Mouse (Mus musculus): ENCODE measurements at regions not wholly inside any gene's neighbourhood (a gene's known extent, or its start where the extent isn't known, plus 50 kb on each side); places are given as distances from the start of the nearest gene placed in this dataset.

- Histone ChIP-seq H3K4me1 (ENCODE audit: control insufficient read depth, insufficient read depth, low read length) (no peaks in the 10 kb centered on the region), H3K9ac (ENCODE audit: low read depth, low read length) (no peak overlapping the region), H3K36me3 (ENCODE audit: control insufficient read depth, insufficient read depth, low read length) (no peaks in the 10 kb centered on the region), H3K4me3 (ENCODE audit: low read depth, low read length) (no peak overlapping the region), H3K27me3 (replicated peaks; ENCODE audit: control insufficient read depth, insufficient read depth, low read length) (no peaks in the 10 kb centered on the region), H3K4me2 (ENCODE audit: low read depth, low read length) (no peak overlapping the region), H3K9me3 (ENCODE audit: control insufficient read depth, low read length) (no peaks in the 10 kb centered on the region), H3K27ac (replicated peaks; ENCODE audit: low read depth, low read length) (no peak overlapping the region)
- DNase-seq (ENCODE audit: low spot score) (no peak), ATAC-seq (ENCODE audit: low read depth) (no peak)
- WGBS, result 44% methylated on average over 3 of the region's 3 CpGs
Measured at GRCm38 (mm10) chr8:33078125-33078524, 350.4 kb upstream of the 5930422O12Rik start.

- H3K4me2 ChIP-seq (ENCODE audit: low read depth, low read length), result no peak overlapping the region
- no peaks in the 10 kb centered on the region for H3K4me1 ChIP-seq (ENCODE audit: control insufficient read depth, insufficient read depth, low read length)
- no peak for DNase-seq (ENCODE audit: low spot score)
- no peaks in the 10 kb centered on the region for H3K9me3 ChIP-seq (ENCODE audit: control insufficient read depth, low read length)
- H3K4me3 ChIP-seq (ENCODE audit: low read depth, low read length), result no peak overlapping the region
- no peak overlapping the region for H3K9ac ChIP-seq (ENCODE audit: low read depth, low read length)
- no peak overlapping the region for H3K27ac ChIP-seq (replicated peaks; ENCODE audit: low read depth, low read length)
- ATAC-seq (ENCODE audit: low read depth), result no peak
- WGBS, result 81% methylated on average over 12 of the region's 12 CpGs
- H3K36me3 ChIP-seq (ENCODE audit: control insufficient read depth, insufficient read depth, low read length), result no peaks in the 10 kb centered on the region
- H3K27me3 ChIP-seq (replicated peaks; ENCODE audit: control insufficient read depth, insufficient read depth, low read length), result no peaks in the 10 kb centered on the region
Measured at GRCm38 (mm10) chr8:33079867-33080585, 348.5 kb upstream of the 5930422O12Rik start.

- 78% methylated on average over 4 of the region's 4 CpGs for WGBS
- Histone ChIP-seq H3K27me3 (replicated peaks; ENCODE audit: control insufficient read depth, insufficient read depth, low read length) (no peaks in the 10 kb centered on the region), H3K9me3 (ENCODE audit: control insufficient read depth, low read length) (no peaks in the 10 kb centered on the region), H3K36me3 (ENCODE audit: control insufficient read depth, insufficient read depth, low read length) (no peaks in the 10 kb centered on the region), H3K9ac (ENCODE audit: low read depth, low read length) (no peak overlapping the region), H3K4me3 (ENCODE audit: low read depth, low read length) (no peak overlapping the region), H3K27ac (replicated peaks; ENCODE audit: low read depth, low read length) (no peak overlapping the region), H3K4me1 (ENCODE audit: control insufficient read depth, insufficient read depth, low read length) (no peaks in the 10 kb centered on the region), H3K4me2 (ENCODE audit: low read depth, low read length) (no peak overlapping the region)
- DNase-seq (ENCODE audit: low spot score) (no peak), ATAC-seq (ENCODE audit: low read depth) (no peak)
Measured at GRCm38 (mm10) chr8:33081941-33082340, 346.6 kb upstream of the 5930422O12Rik start.

DNA sequence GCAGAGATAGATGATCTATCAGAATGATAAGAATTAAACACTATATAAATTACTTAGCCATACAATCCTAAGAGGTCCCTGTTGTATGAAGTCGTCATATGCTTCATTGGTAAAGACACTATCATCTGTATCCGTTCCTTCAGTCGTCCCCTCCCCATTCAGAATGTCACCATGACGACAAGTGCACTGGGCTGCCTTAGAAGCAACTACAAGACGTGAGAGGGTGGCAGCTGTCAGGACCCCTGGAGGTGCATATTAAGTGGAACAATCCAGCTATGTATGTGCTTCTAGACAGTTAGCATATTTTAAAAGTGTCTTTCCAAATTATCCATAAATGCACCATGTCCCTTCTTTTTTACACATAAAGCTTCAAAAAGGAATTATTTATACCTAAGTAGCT lies 343.0 kb upstream of the 5930422O12Rik start:
- no peaks in the 10 kb centered on the region for H3K9me3 ChIP-seq (ENCODE audit: control insufficient read depth, low read length)
- no peaks in the 10 kb centered on the region for H3K36me3 ChIP-seq (ENCODE audit: control insufficient read depth, insufficient read depth, low read length)
- ATAC-seq (ENCODE audit: low read depth), result no peak
- no peak overlapping the region for H3K27ac ChIP-seq (replicated peaks; ENCODE audit: low read depth, low read length)
- H3K4me3 ChIP-seq (ENCODE audit: low read depth, low read length), result no peak overlapping the region
- no peaks in the 10 kb centered on the region for H3K27me3 ChIP-seq (replicated peaks; ENCODE audit: control insufficient read depth, insufficient read depth, low read length)
- no peak for DNase-seq (ENCODE audit: low spot score)
- H3K4me1 ChIP-seq (ENCODE audit: control insufficient read depth, insufficient read depth, low read length), result no peaks in the 10 kb centered on the region
- no peak overlapping the region for H3K9ac ChIP-seq (ENCODE audit: low read depth, low read length)
- H3K4me2 ChIP-seq (ENCODE audit: low read depth, low read length), result no peak overlapping the region
- 56% methylated on average over 5 of the region's 5 CpGs for WGBS

DNA sequence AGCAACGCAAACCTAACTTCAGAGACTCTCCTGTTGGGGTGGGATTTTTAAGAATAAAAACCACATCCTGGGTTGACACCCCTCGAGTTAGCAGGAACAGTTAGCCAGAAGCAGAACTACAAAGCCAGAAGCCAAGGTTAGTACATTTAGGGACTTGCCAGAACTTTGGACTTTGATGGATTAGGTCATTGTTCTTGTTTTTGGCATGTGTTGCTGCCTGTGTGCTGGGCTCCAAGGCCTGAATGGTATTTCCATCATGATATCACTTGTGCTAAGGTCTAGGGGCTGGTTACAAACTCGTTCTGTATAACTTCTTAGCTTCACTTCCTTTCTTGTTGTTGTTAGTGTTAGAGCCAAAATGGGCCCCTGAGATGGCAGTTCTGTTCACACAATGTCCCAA lies 338.8 kb upstream of the 5930422O12Rik start:
- Histone ChIP-seq H3K27me3 (replicated peaks; ENCODE audit: control insufficient read depth, insufficient read depth, low read length) (no peaks in the 10 kb centered on the region), H3K27ac (replicated peaks; ENCODE audit: low read depth, low read length) (no peak overlapping the region), H3K4me2 (ENCODE audit: low read depth, low read length) (no peak overlapping the region), H3K36me3 (ENCODE audit: control insufficient read depth, insufficient read depth, low read length) (no peaks in the 10 kb centered on the region), H3K4me1 (ENCODE audit: control insufficient read depth, insufficient read depth, low read length) (no peaks in the 10 kb centered on the region), H3K9ac (ENCODE audit: low read depth, low read length) (no peak overlapping the region), H3K4me3 (ENCODE audit: low read depth, low read length) (no peak overlapping the region), H3K9me3 (ENCODE audit: control insufficient read depth, low read length) (no peaks in the 10 kb centered on the region)
- 64% methylated on average over 3 of the region's 3 CpGs for WGBS
- DNase-seq (ENCODE audit: low spot score) (no peak), ATAC-seq (ENCODE audit: low read depth) (no peak)

DNA sequence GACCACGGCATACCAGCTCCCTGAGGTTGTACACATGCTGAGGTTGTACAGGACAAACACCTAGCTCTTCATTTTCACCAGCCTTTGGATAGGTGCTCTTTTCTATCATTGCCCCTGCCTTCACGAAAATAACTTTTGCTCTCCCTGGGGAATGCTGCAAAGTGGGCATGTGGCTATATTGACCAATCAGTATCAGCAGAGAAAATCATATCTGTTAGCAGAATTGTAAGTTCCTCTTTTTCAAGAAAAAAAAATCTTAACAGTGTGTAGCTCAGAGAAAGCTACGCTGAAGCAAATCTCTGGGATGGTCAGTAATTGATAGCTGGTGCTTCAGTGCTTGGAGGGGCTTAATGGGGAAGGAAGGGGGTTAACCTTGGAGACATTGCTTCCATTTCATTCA lies 319.6 kb upstream of the 5930422O12Rik start:
- H3K4me3 ChIP-seq (ENCODE audit: low read depth, low read length), result no peak overlapping the region
- H3K4me1 ChIP-seq (ENCODE audit: control insufficient read depth, insufficient read depth, low read length), result no peaks in the 10 kb centered on the region
- H3K36me3 ChIP-seq (ENCODE audit: control insufficient read depth, insufficient read depth, low read length), result no peaks in the 10 kb centered on the region
- no peak overlapping the region for H3K27ac ChIP-seq (replicated peaks; ENCODE audit: low read depth, low read length)
- H3K27me3 ChIP-seq (replicated peaks; ENCODE audit: control insufficient read depth, insufficient read depth, low read length), result no peaks in the 10 kb centered on the region
- no peaks in the 10 kb centered on the region for H3K9me3 ChIP-seq (ENCODE audit: control insufficient read depth, low read length)
- no peak for ATAC-seq (ENCODE audit: low read depth)
- no peak for DNase-seq (ENCODE audit: low spot score)
- no peak overlapping the region for H3K9ac ChIP-seq (ENCODE audit: low read depth, low read length)
- H3K4me2 ChIP-seq (ENCODE audit: low read depth, low read length), result no peak overlapping the region
- WGBS, result 79% methylated on average over 3 of the region's 3 CpGs

DNA sequence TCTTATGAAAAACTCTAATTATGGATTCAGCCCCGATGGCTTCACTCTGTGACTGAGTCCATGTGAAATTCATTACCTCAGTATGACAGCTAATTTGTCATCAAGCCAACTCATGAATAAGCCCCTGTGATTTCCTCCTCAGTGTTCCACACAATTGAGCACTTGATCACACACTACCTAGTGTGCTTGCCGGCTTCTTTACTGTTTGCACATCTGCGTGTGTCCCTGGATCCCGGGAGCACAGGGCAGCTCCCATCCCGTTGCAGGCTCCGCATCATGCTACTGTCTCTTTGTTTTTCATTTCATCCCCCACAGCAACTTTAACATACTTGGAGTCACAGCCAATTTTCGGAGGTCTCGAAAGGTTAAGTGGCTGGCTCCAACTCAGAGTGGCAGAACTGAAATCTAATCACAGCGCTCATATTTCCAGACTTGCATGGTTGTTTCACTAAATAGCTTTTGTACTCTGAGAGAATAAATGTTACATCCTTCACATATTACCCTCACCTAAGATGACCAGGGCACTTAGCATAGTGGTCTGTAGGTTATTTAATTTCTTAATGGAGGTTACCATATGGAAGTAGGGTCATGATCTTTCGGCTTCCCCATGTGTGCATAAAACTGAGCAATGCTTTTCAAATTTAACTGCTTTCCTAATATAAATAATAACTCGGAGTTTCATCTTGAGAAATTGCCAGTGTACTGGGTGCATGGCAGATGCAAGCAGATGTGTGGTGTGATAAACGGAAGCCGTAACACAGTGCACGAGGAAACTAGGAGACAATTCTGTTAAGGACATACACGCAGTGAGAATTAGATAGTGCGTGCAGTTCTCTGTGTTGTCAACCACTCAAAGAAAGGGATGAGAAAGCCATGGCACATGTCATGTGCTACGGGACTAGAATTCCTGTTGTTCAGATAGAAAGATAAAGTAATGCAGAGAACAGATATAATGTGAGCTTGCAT lies 313.0 kb upstream of the 5930422O12Rik start:
- no peak overlapping the region for H3K4me3 ChIP-seq (ENCODE audit: low read depth, low read length)
- H3K27me3 ChIP-seq (replicated peaks; ENCODE audit: control insufficient read depth, insufficient read depth, low read length), result no peaks in the 10 kb centered on the region
- no peak overlapping the region for H3K27ac ChIP-seq (replicated peaks; ENCODE audit: low read depth, low read length)
- H3K36me3 ChIP-seq (ENCODE audit: control insufficient read depth, insufficient read depth, low read length), result no peaks in the 10 kb centered on the region
- 42% methylated on average over 17 of the region's 17 CpGs for WGBS
- H3K4me1 ChIP-seq (ENCODE audit: control insufficient read depth, insufficient read depth, low read length), result peaks cover 3% of the 10 kb centered on the region; the same call in 1 of the 2 replicates
- H3K9me3 ChIP-seq (ENCODE audit: control insufficient read depth, low read length), result no peaks in the 10 kb centered on the region
- no peak overlapping the region for H3K4me2 ChIP-seq (ENCODE audit: low read depth, low read length)
- ATAC-seq (ENCODE audit: low read depth) (no peak), DNase-seq (ENCODE audit: low spot score) (peak; percentile 14)
- H3K9ac ChIP-seq (ENCODE audit: low read depth, low read length), result no peak overlapping the region

DNA sequence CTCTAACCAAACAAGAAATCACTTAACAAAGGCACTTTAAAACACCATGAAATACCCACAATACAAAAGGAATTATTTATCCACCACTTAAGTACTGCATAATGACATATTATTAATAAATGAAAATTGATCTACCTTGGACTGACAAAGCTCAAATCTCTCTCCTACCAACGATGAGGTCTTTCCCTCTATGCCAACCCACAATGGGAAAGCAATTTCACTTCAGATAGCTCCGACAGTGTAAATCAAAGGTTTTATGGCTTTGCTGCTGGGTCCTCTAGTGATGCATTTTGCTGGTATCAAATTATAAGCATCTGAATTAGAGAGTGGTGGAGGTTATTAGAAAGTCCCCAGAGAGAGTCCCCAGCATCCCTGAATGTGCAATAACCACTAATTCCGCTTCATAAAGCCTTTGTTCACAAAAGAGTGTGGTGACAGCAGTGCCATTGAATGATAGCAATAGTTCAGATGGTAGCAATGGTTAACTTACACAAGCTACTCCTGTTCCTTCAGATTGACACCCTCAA lies 305.4 kb upstream of the 5930422O12Rik start:
- DNase-seq (ENCODE audit: low spot score) (peak; percentile 8), ATAC-seq (ENCODE audit: low read depth) (no peak)
- no peak overlapping the region for H3K4me3 ChIP-seq (ENCODE audit: low read depth, low read length)
- H3K4me2 ChIP-seq (ENCODE audit: low read depth, low read length), result no peak overlapping the region
- H3K9me3 ChIP-seq (ENCODE audit: control insufficient read depth, low read length), result no peaks in the 10 kb centered on the region
- H3K9ac ChIP-seq (ENCODE audit: low read depth, low read length), result no peak overlapping the region
- WGBS, result 74% methylated on average over 3 of the region's 3 CpGs
- H3K36me3 ChIP-seq (ENCODE audit: control insufficient read depth, insufficient read depth, low read length), result no peaks in the 10 kb centered on the region
- no peaks in the 10 kb centered on the region for H3K4me1 ChIP-seq (ENCODE audit: control insufficient read depth, insufficient read depth, low read length)
- H3K27me3 ChIP-seq (replicated peaks; ENCODE audit: control insufficient read depth, insufficient read depth, low read length), result no peaks in the 10 kb centered on the region
- no peak overlapping the region for H3K27ac ChIP-seq (replicated peaks; ENCODE audit: low read depth, low read length)

All from embryonic facial prominence, embryonic 14.5 days (tissue).